Mouse (Mus musculus): ENCODE data around the gene Ncapd2.
A peak's percentile ranks its signal among the peaks of the same experiment; 100 is the strongest.

Gene Ncapd2

DNA sequence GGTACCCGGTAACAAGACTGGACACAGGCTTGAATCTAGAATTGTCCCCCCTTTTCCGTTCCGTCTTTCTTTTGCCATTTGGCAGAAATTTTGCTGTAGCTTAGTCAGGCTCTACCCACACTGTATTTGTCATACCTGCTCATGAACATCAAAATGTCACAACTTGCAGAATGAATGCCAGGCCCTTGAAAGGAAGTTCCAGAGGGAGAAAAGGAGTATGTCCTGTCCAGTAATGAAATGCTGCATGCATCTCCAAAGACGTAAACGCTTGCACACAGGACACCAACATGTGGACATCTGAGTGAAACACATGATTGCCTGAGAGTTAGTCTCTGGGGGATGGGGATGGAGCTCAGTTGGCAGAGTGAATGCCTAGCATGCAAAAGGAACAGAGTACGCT, 22.2 kb upstream of the Ncapd2 start:
- no peak for DNase-seq (ENCODE audit: low read depth)

DNA sequence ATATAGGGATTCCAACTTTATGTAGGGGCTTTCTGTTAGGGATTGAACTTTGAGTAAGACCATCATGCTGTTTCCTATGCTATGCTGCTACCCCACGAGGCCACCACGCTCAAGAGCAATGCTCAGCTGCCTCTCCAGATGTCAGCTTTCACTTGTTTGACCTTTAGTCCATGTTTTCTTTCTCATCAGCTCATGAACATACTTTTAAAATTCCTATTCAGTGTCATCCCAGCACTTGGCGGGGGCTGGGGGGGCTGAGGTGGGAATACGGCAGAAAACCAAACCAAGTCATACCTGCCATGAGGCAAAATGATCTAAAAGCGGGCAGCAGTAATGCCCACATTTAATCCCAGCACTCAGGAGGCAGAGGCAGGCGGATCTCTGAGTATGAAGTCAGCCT, 21.6 kb upstream of the Ncapd2 start:
- no peak for DNase-seq (ENCODE audit: low read depth)

DNA sequence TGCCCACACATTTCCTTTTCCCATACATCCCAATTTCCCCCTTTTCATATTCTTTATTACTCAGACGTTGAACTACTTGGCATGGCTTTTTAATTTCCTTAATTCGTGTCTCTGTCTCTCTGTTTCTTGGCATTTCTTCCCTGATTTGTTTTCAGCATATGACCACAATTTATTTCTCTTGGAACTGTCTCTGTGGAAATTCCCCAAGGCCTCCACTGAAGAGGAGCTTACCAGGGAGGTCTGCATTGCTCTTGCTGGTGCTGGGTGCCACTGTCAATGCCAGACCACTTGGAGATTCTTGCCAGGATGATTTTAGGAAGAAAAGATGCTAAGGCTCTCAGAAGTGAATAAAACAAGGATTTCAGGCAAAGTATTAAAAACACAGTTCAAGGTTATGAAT, 21.1 kb upstream of the Ncapd2 start:
- no peak for DNase-seq (ENCODE audit: low read depth)

DNA sequence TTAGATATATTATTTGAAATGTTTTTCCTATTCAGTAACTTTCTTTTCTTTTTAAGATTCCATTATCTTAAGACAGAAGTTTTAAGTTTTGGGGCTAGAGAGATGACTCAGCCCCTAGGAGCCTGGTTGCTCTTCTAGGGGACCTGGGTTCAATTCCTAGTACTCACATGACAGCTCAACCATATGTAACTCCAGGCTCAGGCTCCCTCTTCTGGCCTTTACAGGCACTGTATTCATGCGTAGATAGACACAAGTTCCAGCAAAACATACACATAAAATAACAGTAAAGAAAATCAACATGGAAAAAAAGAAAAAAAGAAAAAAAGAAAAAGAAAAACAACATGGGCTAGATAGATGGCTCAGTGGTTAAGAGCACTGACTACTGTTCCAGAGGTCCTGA, 18.9 kb upstream of the Ncapd2 start:
- DNase-seq (ENCODE audit: low read depth): no peak

DNA sequence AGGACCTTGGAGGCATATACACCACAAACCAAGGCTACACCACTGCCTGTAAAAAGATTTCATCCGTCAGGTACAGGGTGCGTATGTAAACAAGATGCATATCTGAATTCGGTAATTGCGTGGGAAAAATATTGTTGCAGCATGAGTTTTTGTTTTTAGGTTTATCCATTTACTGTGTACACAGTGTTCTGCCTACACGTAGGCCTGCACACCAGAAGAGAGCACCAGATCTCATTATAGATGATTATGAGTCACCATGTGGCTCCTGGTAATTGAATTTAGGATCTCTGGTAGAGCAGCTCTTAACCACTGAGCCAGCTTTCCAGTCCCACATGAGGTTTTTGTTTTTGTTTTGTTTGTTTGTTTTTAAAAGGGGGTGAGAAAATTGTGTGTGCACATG, 5.7 kb upstream of the Ncapd2 start:
- no peak for DNase-seq (ENCODE audit: low read depth)

DNA sequence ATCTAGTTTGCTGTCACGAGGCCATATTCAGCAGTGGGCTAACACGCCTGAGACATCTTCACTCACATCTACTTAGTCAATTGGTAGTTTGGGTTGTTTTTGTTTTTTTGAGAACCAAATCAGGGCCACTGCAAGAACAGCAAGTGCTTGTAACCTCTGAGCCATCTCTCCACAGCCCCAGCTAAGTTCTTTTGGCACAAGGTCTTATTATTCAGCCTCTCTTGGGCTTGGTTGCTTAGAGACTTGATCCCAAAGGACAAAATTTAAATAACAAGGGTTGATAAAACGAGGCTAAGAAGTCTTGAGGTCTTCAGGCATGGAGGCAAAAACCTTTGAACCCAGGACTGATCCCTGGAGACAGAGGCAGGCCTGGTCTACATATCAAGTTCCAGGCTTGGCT, 4.8 kb upstream of the Ncapd2 start:
- DNase-seq (ENCODE audit: low read depth): no peak

DNA sequence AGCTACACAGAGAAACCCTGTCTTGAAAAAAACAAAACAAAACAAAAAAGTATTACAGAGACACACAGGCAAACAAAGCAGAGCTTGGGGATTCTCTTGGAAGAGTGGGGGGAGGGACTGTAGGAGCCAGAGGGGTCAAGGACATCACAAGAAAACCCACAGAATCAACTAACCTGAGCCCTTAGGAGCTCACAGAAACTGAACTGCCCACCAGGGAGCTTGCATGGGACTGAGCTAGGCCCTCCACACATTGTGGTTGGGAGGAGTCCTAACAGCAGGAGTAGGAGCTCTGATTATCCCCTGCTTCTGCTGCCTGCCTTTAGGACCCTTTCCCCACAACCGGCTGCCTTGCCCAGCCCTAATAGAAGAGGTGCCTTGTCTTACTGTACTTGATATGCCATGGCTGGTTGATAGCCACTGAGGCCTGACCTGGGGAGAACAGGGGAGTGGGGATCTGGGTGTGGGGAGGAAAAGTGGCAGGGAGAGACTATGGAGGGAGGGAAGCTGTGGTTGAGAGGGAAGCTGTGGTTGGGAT, 4.1 kb upstream of the Ncapd2 start:
- no peak for DNase-seq (ENCODE audit: low read depth)

DNA sequence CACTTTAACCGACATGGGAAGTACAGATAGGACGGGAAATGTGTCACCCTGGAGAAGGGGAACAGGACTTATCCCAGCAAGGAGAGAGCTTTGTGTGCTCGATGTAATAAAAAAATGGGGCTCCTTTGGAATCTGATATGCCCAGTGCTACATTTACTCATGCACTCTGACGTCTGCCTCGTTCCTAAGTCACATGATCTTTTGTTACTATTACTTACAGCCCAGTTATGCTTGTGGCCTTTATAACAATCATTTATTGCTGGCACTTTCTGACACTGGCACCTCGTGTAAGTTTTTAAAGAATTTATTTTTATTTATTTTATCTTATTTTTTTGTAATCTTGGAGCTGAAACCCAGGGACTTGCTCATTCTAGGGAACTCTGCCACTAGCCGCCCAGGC, 1.9 kb upstream of the Ncapd2 start:
- DNase-seq (ENCODE audit: low read depth): peak; percentile 34

DNA sequence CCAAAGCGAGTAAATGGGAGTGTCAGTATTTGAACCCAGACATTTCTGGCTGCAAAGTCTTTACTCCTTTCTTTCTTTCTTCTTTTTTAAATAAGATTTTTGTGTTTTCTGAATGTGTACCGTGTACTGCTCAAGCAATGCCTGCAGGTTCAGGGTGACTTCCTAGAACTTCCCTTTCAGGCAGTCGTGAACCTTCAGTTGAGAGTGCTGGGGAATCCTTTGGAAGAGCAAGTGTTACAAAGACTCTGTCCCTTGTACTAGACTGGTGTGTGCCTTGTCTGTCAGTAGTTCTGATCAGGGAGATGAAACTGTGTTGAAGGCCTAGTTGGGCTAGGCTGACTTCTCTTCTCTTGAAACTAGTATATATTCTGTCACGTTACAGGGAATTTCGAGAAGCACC, 1.3 kb upstream of the Ncapd2 start:
- peak; percentile 29 for DNase-seq (ENCODE audit: low read depth)

DNA sequence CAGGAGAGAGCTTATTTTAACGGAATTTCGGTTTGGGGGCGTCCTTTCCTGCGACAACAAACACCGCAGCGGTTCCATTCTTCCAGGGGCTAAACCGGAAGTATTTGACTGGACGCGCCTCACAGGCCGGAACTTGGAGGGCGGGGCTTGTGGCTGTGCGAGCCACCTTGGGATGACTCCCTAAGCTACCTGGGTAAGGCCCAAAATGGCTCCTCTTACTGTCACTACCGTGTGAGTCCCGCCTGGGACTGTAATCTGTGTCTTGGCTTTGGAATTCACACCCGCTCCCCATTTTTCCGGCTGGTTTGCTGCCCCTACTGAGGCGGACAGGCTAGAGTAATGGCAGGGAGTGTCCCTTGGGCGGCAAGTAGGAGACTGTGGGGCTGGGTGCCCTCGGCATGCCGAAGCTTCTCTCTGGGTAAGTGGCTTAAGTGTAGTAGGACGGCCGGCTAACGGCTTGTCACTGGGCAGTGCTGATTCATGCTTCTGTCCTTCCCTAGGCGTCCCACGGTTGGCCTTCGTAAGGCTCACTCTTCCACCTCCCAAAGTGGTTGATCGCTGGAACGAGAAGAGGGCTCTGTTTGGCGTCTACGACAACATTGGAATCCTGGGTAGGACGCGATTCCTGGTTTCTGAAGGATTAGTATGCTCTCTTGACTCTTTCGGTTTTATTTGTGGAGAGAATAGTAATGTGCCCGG, 664 bp upstream of the Ncapd2 start:
- peak; percentile 94 for DNase-seq (ENCODE audit: low read depth)

DNA sequence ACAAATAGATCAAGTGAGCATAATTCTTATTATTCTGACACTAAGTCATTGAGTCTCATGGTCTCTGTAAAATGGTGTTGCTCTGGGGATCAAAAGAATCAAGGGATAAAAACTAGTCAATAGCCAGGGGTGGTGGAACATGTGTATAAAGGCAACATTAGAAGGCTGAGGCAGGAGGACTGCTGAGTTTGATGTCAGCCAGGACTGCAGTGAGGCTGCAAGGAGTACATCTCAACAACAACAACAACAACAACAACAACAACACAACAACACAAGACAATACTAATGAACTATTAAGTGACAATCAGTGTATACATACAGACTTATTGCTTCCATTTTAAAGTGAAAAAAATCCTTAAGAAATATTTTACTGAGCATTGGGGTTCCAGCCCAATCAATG, 685 bp downstream of the Ncapd2 start:
- DNase-seq (ENCODE audit: low read depth): no peak

DNA sequence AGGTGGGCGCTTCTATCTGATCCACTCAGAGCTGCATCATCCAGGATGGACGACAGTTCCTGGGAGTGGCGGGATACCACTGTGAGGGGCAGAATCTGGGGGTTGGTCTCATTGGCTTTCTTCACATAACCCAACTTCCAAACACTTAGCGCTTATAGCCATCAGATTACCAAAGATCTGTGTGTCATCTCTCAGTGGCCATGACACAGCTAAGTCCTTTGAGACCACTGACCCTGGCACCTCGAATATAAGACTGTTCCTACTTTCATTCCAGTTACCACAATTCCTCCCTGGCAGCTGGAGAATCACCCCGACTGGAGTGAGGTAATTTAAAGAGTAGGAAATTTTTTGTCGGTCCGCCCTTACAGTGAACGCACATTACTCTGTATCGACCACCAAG, 5.3 kb downstream of the Ncapd2 start:
- DNase-seq (ENCODE audit: low read depth): no peak

DNA sequence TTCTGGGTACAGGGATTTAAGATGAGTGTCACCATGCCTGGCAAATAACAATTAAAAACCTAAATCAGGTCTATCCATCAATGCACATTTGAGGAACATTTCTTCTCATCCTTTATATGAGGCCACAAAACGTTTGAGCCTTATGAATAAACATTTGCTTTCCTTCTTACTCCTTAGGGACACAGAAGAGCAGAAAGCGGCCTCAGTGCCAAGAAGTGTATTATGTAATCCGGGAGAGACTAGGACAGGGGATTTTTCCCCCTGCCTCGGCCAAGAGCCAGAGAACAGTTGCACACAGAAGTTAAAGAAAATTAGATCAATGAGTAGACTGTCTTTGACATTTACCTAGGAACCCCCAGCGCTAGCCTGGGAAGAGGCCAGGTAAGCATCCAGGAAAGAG, 9.4 kb downstream of the Ncapd2 start:
- no peak for DNase-seq (ENCODE audit: low read depth)

DNA sequence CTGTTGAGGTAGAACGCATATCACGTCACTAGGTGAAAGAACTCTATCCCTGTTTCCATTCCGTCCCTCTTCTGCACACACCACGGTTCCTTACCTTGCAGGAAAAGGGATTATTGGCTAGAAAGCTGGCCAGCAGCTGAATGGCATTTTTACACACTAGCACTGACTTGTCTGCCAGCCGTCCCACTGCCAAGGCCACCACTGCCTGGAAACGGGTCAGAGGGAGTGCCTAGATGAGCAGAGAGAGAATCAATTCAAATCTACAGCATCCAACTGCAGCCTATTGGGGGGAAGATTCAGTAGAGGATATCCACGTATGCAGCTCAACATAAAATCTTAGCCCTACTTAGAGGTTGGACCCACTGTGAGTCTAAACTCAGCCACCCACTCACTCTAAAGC, 11.9 kb downstream of the Ncapd2 start:
- DNase-seq (ENCODE audit: low read depth): no peak

DNA sequence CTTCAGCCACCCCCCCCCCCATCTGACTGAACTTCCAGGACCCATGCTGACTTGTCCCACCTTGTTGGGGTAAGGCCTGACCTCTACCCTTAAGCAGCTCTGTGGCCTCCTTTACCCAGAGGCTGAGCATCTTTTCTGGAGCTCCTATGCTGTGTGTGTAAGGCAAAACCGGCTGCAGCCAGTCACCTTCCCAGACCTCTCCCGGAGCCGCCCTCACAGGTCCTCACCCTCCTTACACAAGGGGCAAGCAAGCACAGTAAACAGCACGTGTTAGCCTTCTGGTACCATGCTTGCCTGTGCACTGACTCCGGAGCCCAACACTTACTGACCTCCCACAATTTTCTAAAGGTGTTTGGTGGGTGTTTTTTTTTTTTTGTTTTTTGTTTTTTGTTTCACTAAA, 16.0 kb downstream of the Ncapd2 start:
- no peak for DNase-seq (ENCODE audit: low read depth)

DNA sequence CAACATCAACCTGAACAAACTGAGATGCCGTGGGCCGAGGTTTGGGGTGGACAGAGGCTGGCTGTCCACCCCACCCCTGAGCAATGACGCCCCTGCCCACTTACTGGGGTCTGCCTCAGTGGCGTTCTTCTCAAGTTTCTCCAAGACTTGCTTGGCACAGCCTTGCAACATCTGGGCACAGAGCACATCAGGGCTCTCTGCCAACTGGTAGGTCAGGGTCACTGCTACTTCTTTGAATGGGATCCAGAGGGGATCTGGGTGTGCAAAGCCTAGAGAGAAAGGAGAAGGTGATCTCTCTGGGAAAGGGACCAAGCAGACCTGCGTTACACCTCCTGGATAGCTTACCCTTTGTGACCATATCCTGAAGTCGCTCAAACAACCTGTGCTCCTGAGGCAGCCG, 18.2 kb downstream of the Ncapd2 start:
- DNase-seq (ENCODE audit: low read depth): no peak

DNA sequence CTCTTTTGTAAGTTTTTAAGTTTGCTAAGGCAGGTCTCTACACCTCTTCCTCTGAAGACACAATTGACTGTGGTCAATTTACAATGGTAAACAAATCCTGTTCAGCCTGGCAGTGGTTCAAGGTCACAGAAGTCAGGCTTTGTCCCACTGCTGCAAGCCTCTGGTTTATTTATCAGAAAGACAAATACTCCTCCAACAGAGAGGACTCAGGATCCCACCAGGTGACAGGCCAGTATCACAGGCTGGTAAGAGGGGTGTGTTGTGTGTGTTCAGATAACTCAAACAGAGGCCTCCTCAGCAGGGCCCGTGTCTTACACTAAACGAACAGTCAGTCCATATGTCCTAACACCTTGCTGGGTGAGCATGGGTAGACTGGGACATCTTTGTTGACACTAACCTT, 19.0 kb downstream of the Ncapd2 start:
- DNase-seq (ENCODE audit: low read depth): no peak

DNA sequence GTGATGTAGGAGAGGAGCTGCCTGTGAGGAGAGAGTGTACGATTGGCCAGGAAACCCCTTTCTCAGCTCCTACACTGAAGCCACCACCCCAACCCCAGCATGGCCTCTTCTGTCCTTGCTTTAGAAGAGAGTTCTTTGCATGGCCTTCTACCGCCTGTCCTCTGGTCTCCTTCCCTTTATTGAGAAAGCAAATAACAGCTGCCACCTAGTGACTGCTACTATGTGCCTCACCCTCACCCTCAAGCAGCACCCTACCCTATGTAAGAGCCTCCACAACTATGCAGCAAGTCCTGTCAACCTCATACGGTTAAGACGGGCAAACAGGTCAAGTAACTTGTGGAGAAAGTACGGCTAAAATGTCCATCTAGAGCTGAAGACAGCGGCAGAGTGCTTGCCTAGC, 21.3 kb downstream of the Ncapd2 start:
- DNase-seq (ENCODE audit: low read depth): no peak

DNA sequence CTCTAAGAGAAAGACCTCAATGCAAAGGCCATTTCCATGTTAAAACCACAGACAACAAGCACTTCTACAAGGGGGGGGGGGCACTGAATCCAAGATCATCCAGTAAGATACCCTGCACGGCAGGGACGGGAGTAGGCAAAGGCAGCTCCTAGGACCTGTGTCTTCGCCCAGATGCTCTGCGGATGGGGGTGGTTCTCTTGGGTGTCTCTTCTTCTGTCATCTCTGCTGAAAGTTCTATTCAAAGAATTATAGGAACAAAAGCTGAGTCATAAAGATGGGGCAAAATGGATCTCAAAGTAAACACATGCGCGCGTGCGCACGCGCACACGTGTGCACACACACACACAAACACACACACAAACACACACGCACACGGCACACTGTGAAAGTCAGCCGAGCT, 23.4 kb downstream of the Ncapd2 start:
- no peak for DNase-seq (ENCODE audit: low read depth)

DNA sequence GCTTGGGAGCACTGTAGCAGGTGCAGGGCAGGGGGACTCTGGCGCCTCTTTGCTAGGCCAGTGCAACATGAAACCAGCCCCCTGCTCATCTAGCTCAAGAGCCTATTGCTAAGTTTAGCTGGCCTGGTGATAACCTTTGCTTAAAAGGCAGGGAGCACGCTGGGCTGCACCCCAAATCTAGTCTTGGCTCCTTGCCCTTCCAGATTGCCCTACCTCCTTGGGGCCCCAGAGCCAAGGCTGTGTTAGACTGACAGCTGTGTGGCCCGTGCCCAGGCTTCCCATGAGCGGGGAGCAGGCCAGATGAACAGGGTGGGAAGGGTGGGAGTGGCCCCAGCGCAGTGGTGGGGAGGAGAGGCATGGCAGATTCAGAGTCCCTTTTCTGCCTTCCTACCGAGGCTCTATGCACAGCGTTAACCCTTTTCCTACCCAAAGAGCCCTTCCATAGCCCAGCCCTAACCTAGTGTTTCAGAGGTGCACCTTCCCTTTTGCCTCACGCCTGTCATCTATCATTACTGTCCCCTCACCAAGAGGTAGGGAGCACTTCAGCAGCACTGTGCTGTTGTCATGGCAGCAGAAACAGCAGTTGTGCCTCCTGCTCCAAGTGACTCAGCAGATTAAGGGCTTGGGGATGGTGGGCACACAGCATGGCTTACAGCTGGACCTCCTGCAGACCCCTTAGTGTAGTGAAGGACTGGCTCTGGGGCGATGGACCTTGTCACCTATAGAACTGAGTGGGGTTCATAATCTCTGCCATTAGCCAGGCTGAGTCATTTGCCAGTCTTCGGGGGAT, 24.4 kb downstream of the Ncapd2 start:
- DNase-seq (ENCODE audit: low read depth): no peak

DNA sequence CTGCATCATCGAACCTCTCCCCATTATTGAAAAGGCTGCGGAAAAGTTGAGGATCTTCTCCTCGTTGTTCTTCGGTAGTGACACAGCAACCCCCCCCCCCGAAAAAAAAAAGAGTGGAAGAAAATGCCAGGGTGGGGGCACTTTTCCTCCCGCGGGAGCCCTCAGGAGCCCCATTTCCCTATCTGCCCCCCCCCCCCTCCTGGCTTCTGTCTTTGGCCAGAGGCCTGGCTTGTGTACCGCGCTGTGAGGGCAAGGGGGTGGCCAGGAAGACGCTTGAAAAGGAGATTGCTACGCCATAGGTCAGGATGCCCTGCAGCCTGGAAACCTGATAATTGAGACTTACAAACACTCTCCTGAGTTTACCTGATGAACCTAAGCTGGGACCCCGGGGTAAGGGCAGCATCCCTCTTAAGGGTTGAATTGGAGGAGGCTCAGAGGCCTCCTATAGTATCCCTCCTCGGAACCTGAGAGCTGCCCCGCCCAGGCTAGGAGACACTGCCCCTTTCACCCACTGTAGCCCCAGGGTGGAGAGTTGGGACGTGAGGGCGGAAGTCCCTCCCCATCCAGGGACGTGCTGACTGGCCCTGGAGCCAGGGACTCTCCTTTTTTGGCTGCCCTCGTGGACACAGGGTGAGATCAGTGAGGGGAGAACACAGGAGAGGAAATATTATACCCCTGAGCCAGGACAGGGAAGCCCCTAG, 25.3 kb downstream of the Ncapd2 start, which contains the start of gene Gapdh:
Gapdh (minus strand) TSS at position 417 of the 701 bp plus-strand sequence.
- DNase-seq (ENCODE audit: low read depth): no peak

DNA sequence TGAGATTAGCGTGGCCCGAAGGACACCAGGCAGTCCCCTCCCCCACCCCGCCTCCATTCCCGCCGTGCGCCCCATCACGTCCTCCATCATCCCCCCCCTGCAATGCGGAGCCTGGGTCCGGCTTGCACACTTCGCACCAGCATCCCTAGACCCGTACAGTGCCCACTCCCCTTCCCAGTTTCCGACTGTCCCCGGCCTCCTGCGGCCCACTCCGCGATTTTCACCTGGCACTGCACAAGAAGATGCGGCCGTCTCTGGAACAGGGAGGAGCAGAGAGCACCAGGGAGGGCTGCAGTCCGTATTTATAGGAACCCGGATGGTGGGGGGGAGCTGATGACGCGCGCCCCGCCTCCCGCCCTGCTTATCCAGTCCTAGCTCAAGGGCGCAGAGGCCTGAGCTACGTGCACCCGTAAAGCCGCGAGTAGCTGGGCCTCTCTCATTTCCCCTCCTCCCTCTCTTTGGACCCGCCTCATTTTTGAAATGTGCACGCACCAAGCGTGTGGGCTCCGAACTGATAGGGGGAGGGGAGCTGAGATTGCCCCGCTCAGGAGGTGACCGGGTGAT, 26.1 kb downstream of the Ncapd2 start:
- peak; percentile 93 for DNase-seq (ENCODE audit: low read depth)

All from c-Kit-positive CD71-positive TER-119-negative erythroid progenitor cells, embryonic 14.5 days (primary cell).